Mouse (Mus musculus) megakaryocyte progenitor cell, adult 5-6 weeks (primary cell): ENCODE data around the gene Afmid. TPM values are rescaled to one million over a fixed set of nuclear protein-coding genes. Genes with fewer than 3 reads are reported as not detected.
"Not testable (repeated sequence)": the region's sequence is repeated elsewhere in the genome, so short reads cannot be mapped to it uniquely, and the experiment has no call there.

Experiments
- ATAC-seq: replicated peaks from 2 replicates; pipeline ENCODE4 v1.8.0; 2016; ENCODE audit warnings: mild to moderate bottlenecking, moderate TSS enrichment, inconsistent platforms; ENCODE audit not compliant: poor library complexity
- total RNA-seq, 2 experiments: library from RNA; stranded (forward) in 1 of 2; stranded (reverse) in 1 of 2; fragments of 157-497, 149-512 nt in 1 of 2; fragments of 200-1000 nt in 1 of 2; gene quantifications; 2 replicates each; pipeline versions ENCODE4 v1.2.3 to v1.2.4; 2015 to 2017

Gene Afmid
- total RNA-seq, 2 experiments from 2014 or later, result 1.5 to 2.6 TPM

- no peak for ATAC-seq
Observed at GRCm38 (mm10) chr11:117822728-117823241, 2.9 kb upstream of the Afmid start.

GRCm38 (mm10) chr11:117823411-117823810 lies 2.3 kb upstream of the Afmid start:
- ATAC-seq, result no peak

- ATAC-seq, result peak; percentile 51
Observed at GRCm38 (mm10) chr11:117824060-117824969, 1.4 kb upstream of the Afmid start.

- ATAC-seq, result no peak
Observed at GRCm38 (mm10) chr11:117826164-117826563, 440 bp downstream of the Afmid start.

- no peak for ATAC-seq
Observed at GRCm38 (mm10) chr11:117826916-117827315, 1.2 kb downstream of the Afmid start.

- no peak for ATAC-seq
Observed at GRCm38 (mm10) chr11:117827386-117827785, 1.7 kb downstream of the Afmid start.

GRCm38 (mm10) chr11:117828149-117828887 lies 2.6 kb downstream of the Afmid start:
- no peak for ATAC-seq

GRCm38 (mm10) chr11:117828888-117829604 lies 3.3 kb downstream of the Afmid start:
- peak; percentile 37 for ATAC-seq

- ATAC-seq, result no peak
Observed at GRCm38 (mm10) chr11:117829671-117830215, 4.0 kb downstream of the Afmid start.

- peak; percentile 21 for ATAC-seq
Observed at GRCm38 (mm10) chr11:117830401-117830800, 4.7 kb downstream of the Afmid start.

- ATAC-seq, result peak; percentile 63
Observed at GRCm38 (mm10) chr11:117832086-117832969, 6.6 kb downstream of the Afmid start.

GRCm38 (mm10) chr11:117833509-117833908 lies 7.8 kb downstream of the Afmid start:
- not testable (repeated sequence) for ATAC-seq

- ATAC-seq, result no peak
Observed at GRCm38 (mm10) chr11:117834086-117834485, 8.4 kb downstream of the Afmid start.

- no peak for ATAC-seq
Observed at GRCm38 (mm10) chr11:117836306-117836705, 10.6 kb downstream of the Afmid start.

GRCm38 (mm10) chr11:117838572-117838971 lies 12.8 kb downstream of the Afmid start:
- peak; percentile 93 for ATAC-seq

- peak; percentile 16 for ATAC-seq
Observed at GRCm38 (mm10) chr11:117839021-117839420, 13.3 kb downstream of the Afmid start.

- ATAC-seq, result no peak
Observed at GRCm38 (mm10) chr11:117840910-117841309, 15.2 kb downstream of the Afmid start.

GRCm38 (mm10) chr11:117843434-117843833 lies 17.7 kb downstream of the Afmid start:
- no peak for ATAC-seq

GRCm38 (mm10) chr11:117844997-117845396 lies 19.3 kb downstream of the Afmid start:
- ATAC-seq, result no peak

GRCm38 (mm10) chr11:117845651-117846050 lies 19.9 kb downstream of the Afmid start:
- no peak for ATAC-seq
